Mouse (Mus musculus) CD8-positive naive resting alpha-beta T cell, adult 2 months (primary cell): ENCODE results near the gene Sfmbt2.
A peak's percentile ranks its signal among the peaks of the same experiment; 100 is the strongest.
"Not testable (repeated sequence)": the region's sequence is repeated elsewhere in the genome, so short reads cannot be mapped to it uniquely, and the experiment has no call there.

Experiments used
- DNase-seq, 2 experiments: peaks; one replicate each; pipeline ENCODE4 v3.0.0; 2022; ENCODE audit warnings: low read depth in 2 of 2, low spot score in 2 of 2

Sfmbt2 gene

DNA sequence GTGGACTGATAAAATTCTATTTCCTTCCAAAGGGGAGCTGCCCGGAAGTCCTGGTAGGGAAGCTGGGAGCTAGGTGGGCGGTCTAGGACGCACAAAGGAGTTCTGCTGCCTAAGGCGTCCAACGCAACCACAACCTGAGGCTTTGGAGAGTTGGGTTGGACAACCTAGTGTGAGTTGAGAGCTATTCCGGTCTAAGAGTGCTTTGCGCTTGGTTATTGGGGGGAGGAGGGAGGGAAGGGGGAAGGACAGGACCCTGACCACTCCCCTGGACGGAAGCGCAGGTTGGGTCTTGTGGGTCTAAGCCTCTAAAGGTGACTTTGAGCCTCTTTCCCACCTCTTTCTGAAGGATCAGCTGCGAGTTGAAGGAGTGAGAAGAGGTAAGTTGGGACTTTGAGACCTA, at the start of gene Sfmbt2:
Gene Sfmbt2, plus strand, starts transcription at position 335 of the 400 bp plus-strand sequence.
- DNase-seq: no peak

DNA sequence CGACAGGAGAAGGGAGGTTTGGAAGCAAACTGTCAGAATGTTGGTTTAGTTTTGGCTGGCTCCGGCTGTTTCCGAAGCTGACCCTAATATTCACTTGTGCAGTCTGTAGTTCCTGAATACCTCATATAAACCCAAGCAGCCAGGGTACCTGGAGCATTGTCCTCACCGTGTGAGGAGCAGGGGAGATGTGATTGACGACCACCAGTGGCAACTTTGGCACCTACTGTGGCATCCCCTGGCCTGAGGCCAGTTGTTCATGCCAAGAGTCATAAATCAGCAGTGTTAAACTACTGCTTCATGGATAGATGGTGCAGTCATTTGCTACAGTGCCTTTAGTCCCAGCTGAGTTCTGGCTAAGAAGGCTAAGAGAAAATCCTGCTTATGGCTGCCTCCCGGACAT, 49.2 kb upstream of the Sfmbt2 start:
- no peak for DNase-seq

DNA sequence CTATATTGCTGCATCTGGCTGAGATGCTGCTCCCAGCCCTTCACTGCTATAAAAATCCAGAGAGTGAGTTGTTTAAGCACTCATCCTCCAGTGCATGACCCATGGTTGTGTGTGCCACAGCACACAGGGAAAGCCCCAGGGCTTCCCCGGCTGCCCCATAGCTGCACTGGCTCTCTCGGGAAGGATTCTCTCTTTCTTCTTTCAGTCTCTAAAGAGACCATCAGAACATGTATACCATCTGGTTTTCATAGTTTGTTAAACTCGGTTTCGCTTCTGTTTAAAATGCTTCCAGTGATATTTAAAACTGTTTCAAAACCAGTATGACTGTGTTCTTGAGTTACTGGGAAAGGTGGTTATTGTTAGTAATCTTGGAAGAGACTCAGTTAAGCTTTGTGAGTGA, 47.1 kb upstream of the Sfmbt2 start:
- DNase-seq: no peak

DNA sequence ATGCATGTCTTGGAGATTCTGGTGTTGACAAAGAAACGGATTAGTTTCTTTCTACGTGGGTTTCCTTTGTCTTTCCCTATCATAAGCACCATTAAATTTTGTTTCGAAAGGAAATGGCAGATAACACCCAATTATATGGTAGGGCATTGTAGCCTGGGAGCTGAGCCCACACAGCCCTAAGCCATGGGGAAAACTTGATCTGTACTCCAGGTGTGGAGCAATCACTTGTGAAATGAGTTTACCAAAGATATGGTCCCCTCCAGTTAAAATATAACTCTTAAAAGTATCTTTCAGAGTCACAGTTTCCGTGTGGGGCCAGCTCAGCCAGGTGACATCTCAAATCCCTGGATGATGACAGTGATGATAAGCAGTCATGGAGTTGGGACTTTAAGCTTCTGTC, 45.3 kb upstream of the Sfmbt2 start:
- no peak for DNase-seq

DNA sequence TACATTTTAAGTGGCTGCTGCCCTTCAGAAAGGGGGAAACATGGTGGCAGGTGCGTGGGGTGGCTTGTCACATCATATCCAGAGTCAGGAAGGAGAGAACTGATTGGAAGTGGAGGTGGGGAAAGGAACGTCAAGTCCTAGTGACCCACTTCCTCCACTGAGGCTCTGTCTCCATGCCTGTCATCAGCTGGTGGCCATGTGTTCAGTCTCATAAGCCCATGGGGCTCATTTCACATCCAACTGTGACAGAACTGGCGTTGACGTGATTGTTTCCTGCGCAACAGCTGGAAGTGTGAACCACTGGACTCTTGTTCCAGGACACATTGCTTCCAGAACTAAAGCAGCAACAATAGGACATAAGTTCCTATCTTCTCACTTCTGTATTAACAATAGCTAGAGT, 40.1 kb upstream of the Sfmbt2 start:
- DNase-seq: no peak

DNA sequence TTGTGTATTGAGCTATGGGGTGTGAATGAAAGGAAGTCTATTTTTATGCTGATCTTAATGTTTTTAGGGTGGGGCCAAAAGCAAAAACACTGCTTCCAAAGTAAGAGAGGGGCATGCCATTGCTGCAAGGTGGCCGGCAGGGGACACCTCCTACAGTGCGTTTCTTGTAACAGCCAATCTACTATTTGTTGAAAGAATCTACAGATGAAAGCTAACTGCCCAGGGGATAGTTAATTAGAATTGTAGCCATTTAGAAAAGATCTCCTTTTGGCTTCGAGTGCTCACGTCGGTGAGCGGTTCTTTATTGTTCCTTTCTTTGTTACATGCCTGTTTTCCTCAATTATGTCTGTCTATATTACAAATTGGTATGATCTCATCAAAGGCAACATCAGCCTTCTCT, 36.0 kb upstream of the Sfmbt2 start:
- DNase-seq: no peak

DNA sequence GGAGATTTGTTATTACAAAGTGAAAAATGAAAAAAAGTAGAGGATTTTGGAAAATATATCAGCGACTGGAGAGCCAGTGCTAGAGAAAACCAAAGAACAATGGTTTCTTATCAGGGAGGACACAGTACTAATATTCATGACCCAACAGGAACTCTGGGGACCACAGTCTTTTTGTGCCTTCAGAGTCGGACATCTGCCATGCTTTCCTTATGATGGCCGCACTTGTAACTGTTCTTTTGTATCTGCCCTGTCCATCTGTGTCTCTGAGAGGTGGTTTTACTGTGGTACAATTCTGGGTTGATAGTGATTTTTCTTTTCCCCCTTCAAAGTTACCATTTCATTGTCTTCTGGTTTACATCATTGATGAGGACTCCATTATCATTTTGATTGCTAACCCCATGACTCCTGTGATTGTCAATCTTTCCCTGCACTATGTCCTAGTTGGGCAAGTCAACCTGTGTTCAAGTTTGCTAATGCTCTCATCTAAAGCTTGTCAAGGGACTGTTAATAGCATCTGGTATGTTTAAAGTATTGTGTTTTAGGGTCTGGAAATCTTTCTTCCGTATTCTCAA, 35.2 kb upstream of the Sfmbt2 start:
- no peak for DNase-seq

DNA sequence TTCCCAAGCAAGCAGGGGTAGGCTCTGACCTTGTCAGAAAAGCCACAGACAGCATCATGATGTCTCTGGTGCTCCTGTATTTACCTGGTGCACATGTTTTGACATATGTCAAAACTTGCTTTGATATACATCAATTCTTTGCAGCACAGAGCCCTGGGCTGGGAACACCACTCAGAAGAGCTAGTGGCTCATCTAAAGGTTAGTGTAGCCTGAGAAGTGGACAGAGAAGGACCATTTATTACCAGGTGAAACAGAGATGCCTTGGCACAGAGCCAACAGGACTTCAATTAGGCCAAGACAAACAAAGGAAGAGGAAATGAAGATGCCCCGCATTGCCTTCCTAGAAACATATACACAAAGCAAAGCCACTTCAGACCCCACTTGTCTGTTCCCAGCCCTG, 30.3 kb upstream of the Sfmbt2 start:
- DNase-seq: no peak

DNA sequence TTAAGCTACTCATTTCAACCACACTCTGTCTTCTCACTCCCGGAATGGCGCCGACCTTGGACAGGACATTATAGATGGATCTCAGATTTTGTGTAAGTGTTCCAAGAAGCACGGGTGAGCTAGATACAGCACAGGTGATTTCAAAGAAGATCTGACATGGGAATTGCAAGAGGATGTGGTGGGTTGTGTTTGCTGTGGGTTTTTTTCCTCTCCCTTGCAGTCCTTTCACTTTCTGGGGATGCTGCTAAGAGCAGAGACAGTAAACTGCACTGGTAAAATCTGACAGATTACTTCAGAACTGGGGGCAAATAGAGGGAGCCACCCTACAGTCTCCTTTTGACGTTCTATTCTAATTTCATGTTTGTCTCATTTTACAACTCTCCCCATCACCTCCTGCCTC, 26.8 kb upstream of the Sfmbt2 start:
- peak in 1 of 2 experiments; percentile 2 for DNase-seq

DNA sequence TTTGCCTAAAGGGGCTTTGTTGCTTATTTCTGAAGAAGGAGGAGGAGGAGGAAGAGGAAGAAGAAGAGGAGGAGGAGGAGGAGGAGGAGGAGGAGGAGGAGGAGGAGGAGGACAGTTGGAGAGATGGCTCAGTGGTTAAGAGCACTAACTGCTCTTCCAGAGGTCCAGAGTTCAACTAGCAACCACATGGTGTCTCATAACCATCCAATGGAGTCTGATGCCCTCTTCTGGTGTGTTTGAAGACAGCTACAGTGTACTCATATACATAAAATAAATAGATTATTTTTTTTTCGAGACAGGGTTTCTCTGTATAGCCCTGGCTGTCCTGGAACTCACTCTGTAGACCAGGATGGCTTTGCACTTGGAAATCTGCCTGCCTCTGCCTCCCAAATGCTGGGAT, 26.2 kb upstream of the Sfmbt2 start:
- DNase-seq: not testable (repeated sequence)

DNA sequence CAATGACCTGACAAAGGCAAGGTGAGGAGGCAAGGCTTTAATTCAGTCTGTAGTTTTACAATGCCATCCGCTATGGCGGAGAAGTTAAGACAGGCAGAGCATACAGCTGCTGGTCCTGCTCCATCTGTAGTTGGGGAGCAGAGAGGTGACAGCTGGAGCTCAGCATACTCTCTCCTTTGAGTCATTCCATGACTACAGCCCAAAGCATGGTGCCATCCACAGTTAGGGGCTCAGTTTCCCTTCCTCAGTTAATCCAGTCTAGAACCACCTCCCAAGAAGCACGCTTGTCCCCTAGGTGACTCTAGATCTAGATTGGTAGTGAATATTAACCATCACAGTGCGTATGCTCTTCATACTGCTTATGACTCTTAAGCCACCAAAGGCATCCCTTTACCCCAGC, 23.1 kb upstream of the Sfmbt2 start:
- no peak for DNase-seq

DNA sequence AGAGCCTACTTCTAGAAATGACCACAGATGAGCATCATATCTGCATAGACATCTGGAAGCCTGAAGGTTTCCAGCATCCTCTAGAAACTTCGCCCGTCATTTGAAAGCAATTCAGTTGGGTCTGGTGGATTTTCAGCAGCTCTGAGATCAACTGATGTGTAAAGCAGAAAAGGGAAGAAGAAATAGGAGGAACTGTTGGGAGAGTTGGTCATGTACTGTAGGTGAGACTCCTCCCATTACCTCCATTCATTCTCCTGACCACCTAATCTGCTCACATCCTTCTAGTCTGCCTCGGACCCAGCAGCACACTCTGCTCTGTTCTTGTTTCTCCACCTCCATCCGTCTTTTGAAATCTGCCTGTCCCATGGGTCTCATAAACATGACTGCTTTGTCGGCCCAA, 22.3 kb upstream of the Sfmbt2 start:
- no peak for DNase-seq

DNA sequence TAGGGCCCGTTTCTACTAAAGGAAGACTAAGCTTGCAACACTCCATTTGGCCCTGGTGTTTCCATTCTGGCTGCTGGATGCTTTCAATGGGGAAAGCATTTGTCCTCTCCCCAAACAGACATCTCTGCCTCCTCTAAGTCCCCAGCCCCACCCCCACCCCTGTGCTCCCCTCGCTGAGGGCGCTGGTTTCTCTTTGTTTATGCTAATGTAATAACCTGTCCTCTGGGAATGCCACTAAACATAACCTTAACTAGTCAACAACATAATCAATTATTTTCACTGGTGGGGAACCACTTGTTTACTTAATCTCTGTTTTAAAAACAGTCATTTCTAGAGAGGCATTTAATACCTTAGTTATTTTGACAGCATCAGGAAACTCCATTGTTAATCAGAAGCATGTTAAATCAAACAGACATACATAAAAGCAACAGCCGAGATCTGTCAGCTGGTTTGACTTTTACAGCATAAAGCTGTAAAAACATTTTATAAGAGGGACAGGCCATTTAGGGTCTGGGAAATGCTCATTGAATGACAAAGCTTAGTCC, 20.0 kb upstream of the Sfmbt2 start:
- DNase-seq: no peak

DNA sequence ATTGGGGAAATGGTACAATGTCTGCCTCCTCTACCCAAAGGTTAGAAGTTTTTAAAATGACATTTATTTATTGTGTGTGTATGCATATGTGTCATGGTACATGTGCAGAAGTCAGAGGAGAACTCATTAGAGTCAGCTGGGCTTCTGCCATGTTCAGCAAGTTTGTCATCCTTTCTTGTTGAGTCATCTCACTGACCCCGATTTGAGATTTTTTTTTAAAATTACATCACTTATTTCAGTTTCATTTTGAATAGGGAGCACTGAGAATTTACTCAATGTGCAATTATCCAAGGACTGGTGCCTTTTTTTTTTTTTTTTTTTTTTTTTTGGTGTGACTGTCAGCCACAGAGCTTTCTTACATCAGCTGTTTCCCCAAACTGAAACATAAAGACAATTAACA, 19.2 kb upstream of the Sfmbt2 start:
- DNase-seq: no peak

DNA sequence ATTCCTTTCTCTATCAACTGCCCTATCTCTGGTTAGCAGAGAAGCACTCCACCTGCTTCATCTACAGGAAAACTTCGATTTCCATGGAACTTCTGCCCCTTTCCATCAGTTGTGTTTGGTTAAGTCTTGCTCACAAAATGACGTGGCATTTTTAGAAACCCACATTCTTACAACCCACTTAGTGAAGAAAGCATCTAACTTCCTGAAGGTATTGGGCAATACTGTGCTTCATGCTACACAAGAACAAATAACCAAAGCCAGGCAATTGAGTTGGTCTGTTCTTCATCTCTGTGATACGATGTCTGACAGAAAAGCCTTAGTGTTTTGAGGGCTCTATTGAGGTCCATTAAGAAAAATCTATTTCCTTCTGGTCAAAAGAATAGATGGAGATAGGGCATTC, 17.4 kb upstream of the Sfmbt2 start:
- no peak for DNase-seq

DNA sequence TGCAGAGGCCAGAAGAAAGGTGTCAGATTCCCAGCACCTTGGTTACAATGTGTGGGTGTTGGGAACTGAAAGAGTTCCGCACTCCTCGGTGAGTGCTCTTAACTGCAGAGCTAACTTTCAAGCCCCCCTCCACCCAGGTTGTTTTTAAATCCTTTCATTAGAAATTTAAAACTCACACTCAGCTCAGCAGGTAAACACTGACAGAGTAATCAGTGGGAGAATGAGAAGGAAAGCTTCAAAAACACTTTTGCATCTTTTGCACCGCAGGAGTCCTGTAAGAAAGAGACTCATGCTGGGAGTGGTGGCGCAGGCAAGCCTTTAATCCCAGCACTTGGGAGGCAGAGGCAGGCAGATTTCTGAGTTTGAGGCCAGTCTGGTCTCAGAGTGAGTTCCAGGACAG, 16.4 kb upstream of the Sfmbt2 start:
- DNase-seq: no peak

DNA sequence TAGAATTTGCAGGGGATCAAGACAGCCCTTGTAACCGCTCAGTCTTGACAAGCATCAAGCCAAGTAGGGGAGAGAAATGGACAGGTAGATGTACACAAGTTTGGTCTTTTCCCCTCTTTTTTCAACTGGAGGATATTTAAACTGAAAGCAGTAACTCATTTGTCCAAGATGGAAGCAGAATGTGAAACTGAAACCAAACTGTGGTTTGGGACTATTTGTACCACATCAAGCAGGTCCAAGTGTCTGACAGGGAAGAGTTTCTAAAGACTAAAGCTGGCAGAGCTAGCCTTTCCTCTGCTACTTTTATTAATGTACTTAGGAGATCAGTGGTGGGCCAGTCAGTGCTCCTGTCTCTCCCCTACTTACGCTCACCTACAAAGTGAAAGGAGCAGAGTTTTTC, 10.4 kb upstream of the Sfmbt2 start:
- no peak for DNase-seq

DNA sequence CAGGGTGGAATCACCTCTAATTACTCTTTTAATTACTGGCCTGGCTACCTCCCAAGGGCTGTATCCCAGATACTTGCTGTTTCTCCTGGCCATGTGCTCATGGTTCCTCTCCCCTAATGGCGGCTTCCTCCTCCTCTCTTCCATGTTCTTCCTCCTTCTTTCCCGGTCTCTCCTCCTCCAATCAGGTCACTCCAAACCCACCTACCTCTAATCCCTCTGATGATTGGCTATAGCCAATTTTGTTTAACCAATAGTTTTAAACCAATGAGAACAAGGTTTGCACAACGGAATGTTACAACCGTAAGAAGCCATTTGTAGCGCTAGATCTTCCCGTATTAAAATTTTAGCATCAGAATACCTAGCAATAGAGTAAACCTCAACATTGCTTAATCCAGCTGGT, 5.2 kb upstream of the Sfmbt2 start:
- no peak for DNase-seq

DNA sequence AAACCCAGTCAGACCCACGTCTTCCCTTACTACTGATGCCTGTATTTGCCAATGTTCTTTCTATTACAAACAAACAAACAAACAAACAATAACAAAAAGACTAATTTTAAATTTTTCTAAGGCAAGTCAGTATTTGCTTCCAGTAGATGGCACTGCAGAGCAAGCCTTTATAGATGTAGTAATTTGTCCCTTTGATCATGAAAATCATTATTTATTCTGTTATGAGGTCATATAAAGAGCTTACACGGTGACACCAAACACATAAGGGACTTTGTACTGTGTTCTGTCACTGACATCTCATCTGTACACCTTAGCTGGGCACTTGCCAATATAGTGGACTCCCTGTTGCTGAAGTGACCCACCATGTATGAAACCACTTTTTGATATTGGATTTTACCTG, 4.0 kb upstream of the Sfmbt2 start:
- DNase-seq: no peak

DNA sequence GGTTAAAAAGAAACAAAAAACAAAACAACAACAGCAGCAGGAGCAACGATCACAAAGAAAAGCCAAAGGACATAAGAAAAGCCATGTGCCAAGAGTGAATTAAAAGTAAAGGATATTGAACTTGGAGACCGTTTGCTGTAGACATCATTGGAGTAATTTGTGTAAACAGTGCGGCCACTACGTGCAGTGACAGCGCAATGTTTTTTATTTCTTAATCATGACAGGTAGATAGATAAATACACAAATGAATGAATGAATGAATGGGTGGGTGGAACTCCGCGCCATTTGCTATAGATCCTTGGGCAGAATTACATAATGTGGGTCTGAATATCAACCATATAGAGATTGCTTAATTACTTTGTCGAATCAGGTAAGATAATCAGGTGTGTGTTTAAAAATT, 634 bp upstream of the Sfmbt2 start:
- no peak for DNase-seq

DNA sequence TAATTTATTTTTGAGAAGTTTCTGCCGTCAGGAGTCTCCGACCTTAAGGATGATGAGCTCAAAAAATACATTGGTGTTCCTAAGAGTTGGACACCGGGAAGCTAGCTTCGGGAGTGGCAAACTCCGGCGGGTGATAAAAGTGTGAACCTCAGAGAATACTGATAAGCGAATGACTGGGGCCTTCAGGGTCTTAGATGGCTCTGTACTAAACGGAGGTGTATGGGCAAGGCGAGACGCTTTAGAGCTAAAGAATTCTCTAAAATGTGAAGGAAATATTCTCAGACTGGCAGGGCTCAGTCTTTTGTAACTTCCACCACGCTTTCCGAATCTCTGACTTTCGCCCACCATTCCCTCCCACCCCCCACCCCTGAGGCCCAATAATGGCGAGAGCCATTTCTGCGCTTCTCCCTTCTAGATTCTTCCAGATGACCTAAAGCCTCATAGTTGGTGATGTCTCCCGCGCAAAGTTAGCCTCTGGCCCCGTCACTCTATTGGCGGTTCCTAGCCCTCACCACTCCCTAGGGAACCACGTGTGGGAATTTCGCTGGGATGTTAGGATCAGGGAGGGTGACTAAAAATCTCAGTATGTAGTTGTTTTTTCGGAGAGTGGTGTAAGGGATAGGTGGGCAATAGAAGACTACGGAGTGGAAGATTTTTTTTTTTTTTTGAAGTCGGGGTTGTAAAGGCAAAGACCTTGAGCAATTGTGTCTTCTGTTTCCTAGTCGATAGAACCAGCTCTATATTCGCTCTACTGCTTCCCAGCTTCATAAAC, 563 bp downstream of the Sfmbt2 start:
- no peak for DNase-seq

DNA sequence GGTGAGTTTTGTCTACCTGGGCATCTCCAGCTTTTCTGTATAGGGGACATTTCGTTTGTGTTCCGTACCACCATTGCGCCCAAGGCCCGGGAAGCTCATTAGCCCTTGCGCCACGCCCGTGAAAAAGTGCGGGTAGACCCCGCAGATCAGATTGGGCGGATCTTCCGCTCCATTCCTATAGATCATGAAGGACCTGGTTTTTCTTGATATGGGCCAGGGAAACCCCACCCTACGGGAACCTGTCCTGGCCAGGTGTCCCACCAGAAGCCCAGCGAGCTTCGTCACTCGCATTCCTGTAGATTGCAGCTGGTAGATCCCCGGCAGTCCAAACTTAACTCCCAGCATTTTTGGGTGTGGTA, 1.1 kb downstream of the Sfmbt2 start:
- DNase-seq: no peak

DNA sequence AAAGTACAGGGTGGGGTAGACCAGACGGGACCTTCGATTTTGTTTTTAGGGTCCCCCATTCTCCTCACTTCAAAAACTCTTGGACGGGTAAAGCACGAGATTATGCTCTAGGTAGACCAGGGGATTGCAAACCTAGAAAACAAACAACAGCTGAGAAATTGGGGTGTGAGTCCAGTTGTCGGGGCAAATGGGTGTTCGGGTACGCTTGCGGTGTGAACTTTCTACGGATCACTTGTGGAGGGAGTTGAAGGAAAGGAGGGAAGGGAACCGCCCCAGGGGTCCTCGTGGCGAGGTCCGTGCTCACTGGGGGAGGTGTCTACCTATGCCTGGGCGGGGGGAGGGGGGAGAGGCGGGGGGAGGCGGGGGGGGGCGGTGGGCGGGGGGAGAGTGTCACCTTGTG, 1.6 kb downstream of the Sfmbt2 start:
- DNase-seq: no peak
